ENCODE assay signal across 22 mouse cellular contexts in genomic region chr4:53638549-53639123, GRCm38 (mm10). TPM values are rescaled to one million over a fixed set of nuclear protein-coding genes. Genes with fewer than 3 reads are reported as not detected.
A peak's percentile ranks its signal among the peaks of the same experiment; 100 is the strongest.
DNase-seq lines count a peak whose midpoint lies in the region; ATAC-seq and TF ChIP-seq lines count a peak whose summit lies in the region.
"Had no signal": no experiment of that assay in that cellular context is flagged by ENCODE, and none has a peak within 500 bp of the region (broad histone marks: within the 10 kb centered on the region; RNA-seq: fewer than 3 reads in every experiment).

No protein-coding gene starts in this region.

- H3K27me3 ChIP-seq in heart, embryonic 11.5 days (ENCODE audit: control insufficient read depth, insufficient read depth, low read length) = no peaks in the 10 kb centered on the region
- no peaks in the 10 kb centered on the region for H3K27me3 ChIP-seq in heart, postnatal 0 days (ENCODE audit: control insufficient read depth, insufficient read depth, low read length)
- H3K27me3 ChIP-seq: neural tube, embryonic 13.5 days had no signal

- no peak overlapping the region for H3K4me2 ChIP-seq in heart, embryonic 11.5 days
- H3K4me2 ChIP-seq in heart, postnatal 0 days (ENCODE audit: low read depth, low read length) = no peak overlapping the region
- H3K4me2 ChIP-seq: neural tube, embryonic 13.5 days had no signal

- DNase-seq in heart, adult 11 months = peak; percentile 97
- DNase-seq in Muller cell, postnatal 12 days (ENCODE audit: inconsistent ontology term) = peak; percentile 64
- DNase-seq in heart, postnatal 0 days (ENCODE audit: low spot score) = peak; percentile 55
- DNase-seq in cerebellum, postnatal 36 days = no peak
- no peak for DNase-seq in frontal cortex, postnatal 10 days (ENCODE audit: low spot score in 2 of 2)
- DNase-seq: adrenal gland, postnatal 25 days; cerebellum, adult 11 months; cerebellum, postnatal 14 days; gastrocnemius, postnatal 14 days; kidney, adult 9 months; kidney, postnatal 25 days; left cerebral cortex, postnatal 4 days; liver; lung, postnatal 10 days; right cerebral cortex, adult 18-20 months; thymus, postnatal 25 days had no signal

- no peak for TF ChIP-seq CTCF in heart, postnatal 0 days (IDR thresholded peaks at IDR 0.05; ENCODE audit: low read depth)

- no peak for TF ChIP-seq EP300 in heart, postnatal 0 days (IDR thresholded peaks at IDR 0.05; ENCODE audit: low read depth)

- H3K4me3 ChIP-seq in heart, embryonic 11.5 days (ENCODE audit: low read depth, low read length) = no peak overlapping the region
- H3K4me3 ChIP-seq in heart, postnatal 0 days (ENCODE audit: low read depth, low read length) = no peak overlapping the region
- H3K4me3 ChIP-seq: forebrain, embryonic 10.5 days; left cerebral cortex, adult 2 months; neural tube, embryonic 13.5 days had no signal

- 0 out of 2 replicates have a peak, but pooled peaks cover 6% of the 10 kb centered on the region for H3K4me1 ChIP-seq in heart, embryonic 11.5 days (ENCODE audit: control insufficient read depth, insufficient read depth, low read length)
- H3K4me1 ChIP-seq in heart, postnatal 0 days (ENCODE audit: control insufficient read depth, insufficient read depth) = peaks cover 21% of the 10 kb centered on the region

- 0 out of 2 replicates have a peak, but pooled peaks cover 2% of the 10 kb centered on the region for H3K36me3 ChIP-seq in heart, embryonic 11.5 days (ENCODE audit: control insufficient read depth, insufficient read depth, low read length)
- no peaks in the 10 kb centered on the region; the same call in 1 of the 2 replicates for H3K36me3 ChIP-seq in heart, postnatal 0 days (replicated peaks; ENCODE audit: control insufficient read depth, insufficient read depth, low read length)

- H3K9ac ChIP-seq in heart, embryonic 11.5 days (ENCODE audit: low read depth, low read length) = no peak overlapping the region
- H3K9ac ChIP-seq in heart, postnatal 0 days (replicated peaks; ENCODE audit: low read depth, low read length) = no peak overlapping the region
- H3K9ac ChIP-seq: neural tube, embryonic 13.5 days had no signal

- H3K9me3 ChIP-seq in heart, embryonic 11.5 days (replicated peaks; ENCODE audit: control insufficient read depth, low read length) = peaks cover 3% of the 10 kb centered on the region; the same call in 1 of the 2 replicates
- H3K9me3 ChIP-seq in heart, postnatal 0 days (replicated peaks; ENCODE audit: control insufficient read depth, low read length) = no peaks in the 10 kb centered on the region; the same call in 1 of the 2 replicates
- H3K9me3 ChIP-seq: neural tube, embryonic 13.5 days had no signal

- WGBS in heart, embryonic 11.5 days (ENCODE audit: insufficient replicate concordance) = 56% methylated on average over 7 of the region's 7 CpGs
- 18% methylated on average over 7 of the region's 7 CpGs for WGBS in heart, postnatal 0 days

- no peak for ATAC-seq in heart, embryonic 11.5 days (replicated peaks; ENCODE audit: insufficient number of reproducible peaks, low FRiP score, low TSS enrichment)
- ATAC-seq in heart, postnatal 0 days (ENCODE audit: insufficient read depth, low read depth) = peak; percentile 84
- ATAC-seq in megakaryocyte-erythroid progenitor cell, adult 5-6 weeks (replicated peaks; ENCODE audit: low FRiP score, low TSS enrichment, poor library complexity, severe bottlenecking) = peak; percentile 71
- ATAC-seq: CD4-positive, CD25-positive, alpha-beta regulatory T cell, adult 4 months had no signal

- no peak overlapping the region for H3K27ac ChIP-seq in heart, embryonic 11.5 days (ENCODE audit: low read depth, low read length)
- peak overlapping the region; percentile 46; the same call in 1 of the 2 replicates for H3K27ac ChIP-seq in heart, postnatal 0 days (ENCODE audit: low read depth)
- H3K27ac ChIP-seq: forebrain, embryonic 10.5 days; left cerebral cortex, adult 2 months; neural tube, embryonic 13.5 days had no signal

RNA-seq across cellular contexts. Expression of gene Fsd1l, which starts 7.4 kb away (rescaled TPM):
- polyA plus RNA-seq in heart, embryonic 11.5 days (2014; fragmentation: Nextera tagmentation; extraction: Ambion mirVana) = 6.4 and 11.6 TPM in 2 replicates
- 6.3 and 8.1 TPM in 2 replicates for total RNA-seq in heart, postnatal 0 days (2014; rRNA removed; ENCODE audit: low replicate concordance)
- polyA plus RNA-seq in heart, postnatal 0 days (2015; fragmentation: Nextera tagmentation; extraction: Ambion mirVana) = 7.0 and 7.8 TPM in 2 replicates
- 4.9 and 10.5 TPM in 2 replicates for total RNA-seq in megakaryocyte-erythroid progenitor cell, adult 5-6 weeks (2014; fragmentation: Nextera tagmentation)
- 4.3 and 9.9 TPM in 2 replicates for total RNA-seq in megakaryocyte-erythroid progenitor cell, adult 5-6 weeks (2017)

Comparison
In these comparisons a context has a peak if more than half of its experiments do, and no peak if none do; other contexts are left out.
1. DNase-seq: peak in heart, adult 11 months (single experiment), Muller cell, postnatal 12 days (single experiment) and heart, postnatal 0 days (single experiment); none in cerebellum, postnatal 36 days (0 of 2) and frontal cortex, postnatal 10 days (0 of 2).